Mouse (Mus musculus) heart, postnatal 0 days (tissue): ENCODE results near the gene Mogat1.

Experiments
- CTCF ChIP-seq: IDR thresholded peaks from 2 replicates; pipeline ENCODE4 v1.5.1; 2016; ENCODE audit warnings: antibody characterized with exemption, control low read depth, low read depth
- EP300 ChIP-seq: IDR thresholded peaks from 2 replicates; pipeline ENCODE4 v1.6.1; 2016; ENCODE audit warnings: antibody characterized with exemption, low read depth

DNA sequence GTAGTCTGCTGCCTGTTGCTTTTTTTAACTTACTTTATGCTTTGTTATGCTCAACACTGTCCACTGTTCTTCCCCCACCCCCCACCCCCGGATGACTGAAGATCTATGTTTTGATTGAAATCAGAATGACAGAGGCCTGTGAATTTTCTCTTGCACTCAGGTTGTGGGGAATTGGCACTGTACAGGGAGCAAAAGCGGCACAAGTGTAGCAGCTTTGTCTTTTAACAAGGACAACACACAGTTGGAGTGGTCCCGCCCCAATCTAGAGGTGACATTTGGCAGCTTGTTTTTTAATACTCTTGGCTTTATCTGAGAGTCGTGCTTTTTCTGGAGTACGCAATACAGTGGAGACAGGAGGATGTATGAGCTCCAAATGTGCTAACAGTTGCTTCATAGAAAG lies 58.8 kb downstream of the Mogat1 start:
- TF ChIP-seq EP300 = no peak
- TF ChIP-seq CTCF = no peak
